Mouse (Mus musculus) heart, embryonic 15.5 days (tissue): ENCODE results near the gene Prpsap2. TPM values are rescaled to one million over a fixed set of nuclear protein-coding genes. Genes with fewer than 3 reads are reported as not detected.
A peak's percentile ranks its signal among the peaks of the same experiment; 100 is the strongest.

Experiments used
- ATAC-seq: fragments of 200-750 bp; cut with Nextera tagmentation; replicated peaks from 2 replicates; pipeline ENCODE4 v1.8.0; 2017; ENCODE audit warnings: low read depth, moderate TSS enrichment; ENCODE audit not compliant: insufficient number of reproducible peaks, insufficient read depth, low FRiP score
- H3K27ac ChIP-seq: fragments of 300-500 bp; sonication (generic); 2 replicates; pipeline ENCODE4 v1.5.1; 2015; ENCODE audit warnings: mild to moderate bottlenecking, inconsistent platforms
- H3K27me3 ChIP-seq: fragments of 300-500 bp; sonication (generic); 2 replicates; pipeline ENCODE4 v1.6.1; 2015; ENCODE audit warnings: inconsistent platforms
- H3K36me3 ChIP-seq: fragments of 300-500 bp; sonication (generic); 2 replicates; pipeline ENCODE4 v1.6.1; 2015; ENCODE audit warnings: mild to moderate bottlenecking, inconsistent platforms
- H3K4me1 ChIP-seq: fragments of 300-500 bp; sonication (generic); replicated peaks from 2 replicates; pipeline ENCODE4 v1.6.1; 2015; ENCODE audit warnings: inconsistent platforms
- H3K4me2 ChIP-seq: fragments of 300-500 bp; sonication (generic); 2 replicates; pipeline ENCODE4 v1.6.1; 2015; ENCODE audit warnings: inconsistent platforms, mild to moderate bottlenecking, moderate library complexity
- H3K4me3 ChIP-seq: fragments of 300-500 bp; sonication (generic); 2 replicates; pipeline ENCODE4 v1.5.1; 2015; ENCODE audit warnings: mild to moderate bottlenecking, inconsistent platforms
- H3K9ac ChIP-seq: fragments of 300-500 bp; sonication (generic); 2 replicates; pipeline ENCODE4 v1.6.1; 2015; ENCODE audit warnings: mild to moderate bottlenecking, inconsistent platforms
- H3K9me3 ChIP-seq: fragments of 300-500 bp; sonication (generic); replicated peaks from 2 replicates; pipeline ENCODE4 v1.6.1; 2016; ENCODE audit warnings: inconsistent platforms
- WGBS: fragments of 180-500 bp; shearing (Covaris S2); methylation state at CpG from one replicate; pipeline ENCODE4 v1.1.7; 2015; ENCODE audit warnings: mixed read lengths; 5-methylcytosine and 5-hydroxymethylcytosine counted together
- polyA plus RNA-seq: library from polyadenylated mRNA; unstranded; fragments of >200 nt; fragmentation: Nextera tagmentation; extraction: Ambion mirVana; gene quantifications from 2 replicates; pipeline ENCODE4 v1.2.1, GENCODE M21; 2015

Prpsap2 gene
- polyA plus RNA-seq, 1 experiment from 2014 or later, result 14.2 TPM

DNA sequence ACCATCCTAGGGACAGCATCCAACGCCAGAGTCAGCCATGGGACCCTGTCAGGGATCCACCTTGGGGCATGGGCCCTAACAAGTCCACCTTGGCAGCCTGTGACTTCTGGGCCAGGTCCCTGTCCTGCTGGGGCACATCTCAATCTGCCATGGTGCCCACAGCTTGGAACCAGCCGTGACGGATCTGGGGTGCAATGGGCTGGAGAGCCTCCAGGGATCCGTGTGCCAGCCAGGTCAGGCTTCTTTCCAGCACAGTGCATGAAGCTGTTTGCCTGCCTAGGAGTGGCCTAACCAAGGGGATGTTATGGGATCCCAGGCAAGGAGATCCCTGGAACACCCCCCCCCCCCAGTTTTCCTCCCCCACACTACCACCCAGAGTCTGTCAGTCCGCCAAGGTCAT, 68.9 kb downstream of the Prpsap2 start:
- no peak for ATAC-seq
- Histone ChIP-seq H3K27ac (no peak overlapping the region), H3K9me3 (no peaks in the 10 kb centered on the region), H3K9ac (no peak overlapping the region), H3K4me2 (no peak overlapping the region), H3K4me3 (no peak overlapping the region), H3K27me3 (no peaks in the 10 kb centered on the region), H3K4me1 (peaks cover 18% of the 10 kb centered on the region), H3K36me3 (no peaks in the 10 kb centered on the region)
- WGBS, result 83% methylated on average over 5 of the region's 5 CpGs

DNA sequence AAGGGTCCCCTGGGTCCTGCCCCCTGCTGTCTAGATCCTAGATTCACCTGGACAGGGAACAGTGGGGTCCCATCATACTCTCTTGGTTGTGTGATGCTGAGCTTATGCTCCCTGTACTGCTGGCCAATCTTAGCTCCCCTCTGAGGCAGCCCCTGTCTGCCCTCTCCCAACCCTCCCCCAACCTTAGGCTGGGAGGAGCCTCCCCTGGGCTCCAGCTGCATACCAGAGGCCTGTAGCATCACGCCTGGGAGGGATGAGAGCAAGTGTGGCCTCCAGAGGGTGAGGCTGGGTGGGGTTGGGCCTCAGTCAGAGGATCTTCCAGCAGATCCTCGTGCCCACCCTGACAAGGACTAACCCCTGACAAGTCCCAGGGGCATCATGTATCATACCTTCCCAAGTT, 74.3 kb downstream of the Prpsap2 start:
- H3K4me2 ChIP-seq, result no peak overlapping the region
- H3K27me3 ChIP-seq, result peaks cover 24% of the 10 kb centered on the region
- H3K4me3 ChIP-seq, result no peak overlapping the region
- H3K9ac ChIP-seq, result no peak overlapping the region
- no peaks in the 10 kb centered on the region for H3K36me3 ChIP-seq
- peaks cover 61% of the 10 kb centered on the region for H3K4me1 ChIP-seq
- no peak overlapping the region for H3K27ac ChIP-seq
- WGBS, result 43% methylated on average over 2 of the region's 2 CpGs
- 0 out of 2 replicates have a peak, but pooled peaks have one; percentile 21 for ATAC-seq
- no peaks in the 10 kb centered on the region for H3K9me3 ChIP-seq

- no peak for ATAC-seq
- Histone ChIP-seq H3K27me3 (peaks cover 27% of the 10 kb centered on the region), H3K9ac (no peak overlapping the region), H3K4me2 (no peak overlapping the region), H3K9me3 (no peaks in the 10 kb centered on the region), H3K27ac (no peak overlapping the region), H3K4me1 (peaks cover 61% of the 10 kb centered on the region), H3K4me3 (no peak overlapping the region), H3K36me3 (no peaks in the 10 kb centered on the region)
- WGBS, result 57% methylated on average over 10 of the region's 10 CpGs
Observed at GRCm38 (mm10) chr11:61686906-61687453, 74.9 kb downstream of the Prpsap2 start.

GRCm38 (mm10) chr11:61686141-61686540, 75.7 kb downstream of the Prpsap2 start:
- H3K4me2 ChIP-seq, result no peak overlapping the region
- ATAC-seq, result no peak
- H3K36me3 ChIP-seq, result no peaks in the 10 kb centered on the region
- no peak overlapping the region for H3K27ac ChIP-seq
- H3K4me1 ChIP-seq, result peaks cover 61% of the 10 kb centered on the region
- peaks cover 27% of the 10 kb centered on the region for H3K27me3 ChIP-seq
- 31% methylated on average over 2 of the region's 2 CpGs for WGBS
- no peaks in the 10 kb centered on the region for H3K9me3 ChIP-seq
- no peak overlapping the region for H3K9ac ChIP-seq
- H3K4me3 ChIP-seq, result no peak overlapping the region

DNA sequence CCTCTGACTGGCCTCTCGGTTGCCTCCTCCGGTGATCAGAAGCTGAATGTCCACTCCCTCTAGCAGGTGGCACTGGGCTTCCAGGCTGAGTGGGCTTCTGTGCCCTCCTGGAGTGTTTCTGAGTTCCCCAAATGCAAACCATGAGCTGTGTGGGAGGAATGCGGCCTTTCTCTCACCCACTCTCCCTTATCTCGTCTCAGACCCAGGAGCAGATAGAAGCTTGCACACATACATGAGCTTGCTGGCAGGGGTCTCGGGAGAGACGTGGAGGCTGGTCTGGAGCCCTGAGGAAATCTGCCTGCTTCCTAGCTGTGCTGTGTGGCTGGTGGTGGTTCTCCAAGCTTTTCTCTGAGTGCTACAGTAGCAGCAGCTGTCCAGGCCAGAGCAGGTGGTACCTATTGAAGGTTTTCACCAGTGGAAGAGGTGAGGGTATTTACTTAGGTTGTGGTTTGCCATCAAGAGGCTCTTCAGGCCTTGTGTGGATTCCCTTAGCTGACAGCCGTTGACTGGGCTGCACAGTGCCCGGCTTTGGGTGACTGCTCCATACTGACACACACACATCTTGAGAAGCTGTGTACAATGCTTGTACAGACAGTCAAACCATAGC, 76.7 kb downstream of the Prpsap2 start:
- Histone ChIP-seq H3K9ac (0 out of 2 replicates have a peak overlapping the region, but pooled peaks have one; percentile 49), H3K9me3 (no peaks in the 10 kb centered on the region), H3K4me3 (peak overlapping the region; percentile 53), H3K4me2 (peak overlapping the region; percentile 84), H3K27me3 (peaks cover 27% of the 10 kb centered on the region), H3K36me3 (no peaks in the 10 kb centered on the region), H3K27ac (no peak overlapping the region), H3K4me1 (peaks cover 61% of the 10 kb centered on the region)
- 44% methylated on average over 8 of the region's 8 CpGs for WGBS
- ATAC-seq, result no peak

GRCm38 (mm10) chr11:61683907-61684731, 77.8 kb downstream of the Prpsap2 start, which contains the start of gene Fam83g:
TSS of gene Fam83g (plus strand) at chr11:61684091.
- peak; percentile 53 for ATAC-seq
- H3K36me3 ChIP-seq, result no peaks in the 10 kb centered on the region
- H3K4me2 ChIP-seq, result peak within 1 kb of the TSS; percentile 84
- H3K4me3 ChIP-seq, result peak within 1 kb of the TSS; percentile 53
- H3K9me3 ChIP-seq, result no peaks in the 10 kb centered on the region
- H3K27ac ChIP-seq, result no peak within 1 kb of the TSS
- H3K27me3 ChIP-seq, result peaks cover 33% of the 10 kb centered on the region
- H3K4me1 ChIP-seq, result peaks cover 53% of the 10 kb centered on the region
- WGBS, result 1% methylated on average over 76 of the region's 76 CpGs
- H3K9ac ChIP-seq, result peak within 1 kb of the TSS; percentile 49

Other genes starting within 250 kb of the Prpsap2 start
- gene Epn2, start 182.4 kb downstream of the Prpsap2 start, polyA plus RNA-seq, result 20.2 and 20.5 TPM in 2 replicates
- gene Grap, start 108.8 kb downstream of the Prpsap2 start, polyA plus RNA-seq, result 9.3 and 13.5 TPM in 2 replicates
- 0.68 and 1.4 TPM in 2 replicates for gene Fam83g, start 78.0 kb downstream of the Prpsap2 start, polyA plus RNA-seq
- gene Slc5a10, start 41.3 kb downstream of the Prpsap2 start, polyA plus RNA-seq, result 0.08 TPM in 1 of 2 replicates, not detected in the other
- 10.4 and 13.0 TPM in 2 replicates for gene Ulk2, start 93.0 kb upstream of the Prpsap2 start, polyA plus RNA-seq
- 12.6 and 13.7 TPM in 2 replicates for gene Akap10, start 168.2 kb upstream of the Prpsap2 start, polyA plus RNA-seq
- gene Specc1, start 194.7 kb upstream of the Prpsap2 start, polyA plus RNA-seq, result 11.1 and 12.9 TPM in 2 replicates